Comparison of ENCODE assay signal across 9 mouse cellular contexts in genomic region chr19:37561106-37561892, GRCm38 (mm10). TPM values are rescaled to one million over a fixed set of nuclear protein-coding genes. Genes with fewer than 3 reads are reported as not detected.
A peak's percentile ranks its signal among the peaks of the same experiment; 100 is the strongest.
DNase-seq lines count a peak whose midpoint lies in the region; ATAC-seq and TF ChIP-seq lines count a peak whose summit lies in the region.
"Had no signal": no experiment of that assay in that cellular context is flagged by ENCODE, and none has a peak within 500 bp of the region (broad histone marks: within the 10 kb centered on the region; RNA-seq: fewer than 3 reads in every experiment).

No protein-coding gene starts in this region.

- no peaks in the 10 kb centered on the region for H3K27me3 ChIP-seq in intestine, postnatal 0 days (replicated peaks; ENCODE audit: control insufficient read depth, insufficient read depth, low read length)

- peak; percentile 28 to 64 for DNase-seq in lung, adult 18-20 months
- no peak for DNase-seq in lung, adult 2 months
- DNase-seq in kidney, postnatal 25 days, result peak; percentile 46 to 69
- DNase-seq in natural killer cell, adult 2 months (ENCODE audit: low spot score in 2 of 2), result peak; percentile 53 to 59
- no peak for DNase-seq in layer of hippocampus, postnatal 25 days (ENCODE audit: extremely low spot score in 1 of 2, low spot score in 1 of 2)
- no peak for DNase-seq in cerebellum, postnatal 36 days

- no peaks in the 10 kb centered on the region for H3K9me3 ChIP-seq in intestine, postnatal 0 days (ENCODE audit: control insufficient read depth)

- ATAC-seq in granulocyte monocyte progenitor cell, adult 5-6 weeks (replicated peaks; ENCODE audit: poor library complexity, severe bottlenecking), result peak; percentile 97
- no peak for ATAC-seq in intestine, postnatal 0 days

- no peak overlapping the region for H3K27ac ChIP-seq in intestine, postnatal 0 days (ENCODE audit: low read depth, low read length)

- no peak overlapping the region for H3K9ac ChIP-seq in intestine, postnatal 0 days (ENCODE audit: low read depth, low read length)

- H3K36me3 ChIP-seq in intestine, postnatal 0 days (ENCODE audit: control insufficient read depth, insufficient read depth), result no peaks in the 10 kb centered on the region

- WGBS in lung, adult 2 months, result 41% methylated on average over 10 of the region's 10 CpGs
- 61% methylated on average over 10 of the region's 10 CpGs for WGBS in intestine, postnatal 0 days

- no peak for TF ChIP-seq POLR2A in lung, adult 2 months (IDR thresholded peaks at IDR 0.05; ENCODE audit: borderline replicate concordance, extremely low read depth, low read depth, low read length)

- H3K4me1 ChIP-seq in lung, adult 2 months (ENCODE audit: control insufficient read depth, insufficient read depth, low read length), result peaks cover 14% of the 10 kb centered on the region
- H3K4me1 ChIP-seq in intestine, postnatal 0 days (replicated peaks; ENCODE audit: control insufficient read depth, insufficient read depth, low read length), result no peaks in the 10 kb centered on the region; the same call in 1 of the 2 replicates

- TF ChIP-seq CTCF in lung, adult 2 months (IDR thresholded peaks at IDR 0.05; ENCODE audit: insufficient read depth, low read length), result no peak
- TF ChIP-seq CTCF in intestine, postnatal 0 days (IDR thresholded peaks at IDR 0.05; ENCODE audit: low read depth), result no peak

- no peak overlapping the region for H3K4me2 ChIP-seq in intestine, postnatal 0 days (replicated peaks; ENCODE audit: low read depth)

- H3K4me3 ChIP-seq in lung, adult 2 months (replicated peaks; ENCODE audit: extremely low read depth, low read depth, low read length), result no peak overlapping the region
- no peak overlapping the region for H3K4me3 ChIP-seq in intestine, postnatal 0 days (ENCODE audit: low read depth, low read length)
- H3K4me3 ChIP-seq: myocyte had no signal

RNA-seq across cellular contexts. Expression of gene Exoc6, which starts 11.1 kb away (rescaled TPM):
- polyA plus RNA-seq in lung, adult 2 months (2012; rRNA removed), result 6.8 and 10.1 TPM in 2 replicates
- 36.4 and 44.3 TPM in 2 replicates for total RNA-seq in granulocyte monocyte progenitor cell, adult 5-6 weeks (2014; fragmentation: Nextera tagmentation)
- total RNA-seq in granulocyte monocyte progenitor cell, adult 5-6 weeks (2017), result 73.0 and 73.8 TPM in 2 replicates
- 23.3 and 24.6 TPM in 2 replicates for polyA plus RNA-seq in intestine, postnatal 0 days (2015; fragmentation: Nextera tagmentation; extraction: Ambion mirVana)
- 10 to 100 TPM; 50.8 to 52.3 TPM for total RNA-seq in layer of hippocampus, postnatal 25 days (2021)

Comparison
In these comparisons a context has a peak if more than half of its experiments do, and no peak if none do; other contexts are left out.
1. DNase-seq: peak in lung, adult 18-20 months (2 of 2), kidney, postnatal 25 days (2 of 2) and natural killer cell, adult 2 months (2 of 2); none in lung, adult 2 months (single experiment), layer of hippocampus, postnatal 25 days (0 of 2) and cerebellum, postnatal 36 days (0 of 2).